ENCODE assay signal across 22 mouse cellular contexts in genomic region chr13:103976181-103976724, GRCm38 (mm10). TPM values are rescaled to one million over a fixed set of nuclear protein-coding genes. Genes with fewer than 3 reads are reported as not detected.
A peak's percentile ranks its signal among the peaks of the same experiment; 100 is the strongest.
DNase-seq lines count a peak whose midpoint lies in the region; ATAC-seq and TF ChIP-seq lines count a peak whose summit lies in the region.
"Had no signal": no experiment of that assay in that cellular context is flagged by ENCODE, and none has a peak within 500 bp of the region (broad histone marks: within the 10 kb centered on the region; RNA-seq: fewer than 3 reads in every experiment).

No protein-coding gene starts in this region.

- no peak for TF ChIP-seq POLR2A in kidney, adult 2 months (IDR thresholded peaks at IDR 0.05; ENCODE audit: low read depth, low read length)
- no peak for TF ChIP-seq POLR2A in lung, adult 2 months (IDR thresholded peaks at IDR 0.05; ENCODE audit: borderline replicate concordance, extremely low read depth, low read depth, low read length)

- H3K4me3 ChIP-seq in kidney, adult 2 months (ENCODE audit: insufficient read depth, low read depth, low read length): no peak overlapping the region
- no peak overlapping the region for H3K4me3 ChIP-seq in lung, adult 2 months (replicated peaks; ENCODE audit: extremely low read depth, low read depth, low read length)
- no peak overlapping the region for H3K4me3 ChIP-seq in intestine, embryonic 16.5 days (ENCODE audit: low read length)
- H3K4me3 ChIP-seq in stomach, postnatal 0 days (ENCODE audit: low read depth, low read length): no peak overlapping the region
- H3K4me3 ChIP-seq: neural tube, embryonic 12.5 days had no signal

- no peak for TF ChIP-seq EP300 in stomach, postnatal 0 days (optimal IDR thresholded peaks at IDR 0.05)

- no peaks in the 10 kb centered on the region for H3K36me3 ChIP-seq in kidney, adult 2 months (ENCODE audit: control insufficient read depth, insufficient read depth, low read length)
- no peaks in the 10 kb centered on the region for H3K36me3 ChIP-seq in intestine, embryonic 16.5 days (ENCODE audit: control insufficient read depth, insufficient read depth, low read length)
- H3K36me3 ChIP-seq in stomach, postnatal 0 days (ENCODE audit: control insufficient read depth, insufficient read depth, low read length): no peaks in the 10 kb centered on the region
- H3K36me3 ChIP-seq: G1E; neural tube, embryonic 12.5 days had no signal

- DNase-seq in kidney, adult 18-20 months: peak; percentile 6
- no peak for DNase-seq in kidney, adult 2 months
- DNase-seq in lung, postnatal 36 days: peak; percentile 43
- no peak for DNase-seq in lung, adult 2 months
- peak; percentile 40 for DNase-seq in stomach, postnatal 0 days (ENCODE audit: low spot score)
- no peak for DNase-seq in cerebellum, postnatal 10 days
- DNase-seq: adrenal gland, adult 8-10 months; cerebellum, adult 8-10 months; cerebellum, postnatal 36 days; layer of hippocampus, adult 9-11 months; liver; lung, postnatal 10 days had no signal

- peak; percentile 96 for ATAC-seq in intestine, embryonic 16.5 days
- ATAC-seq in stomach, postnatal 0 days (ENCODE audit: low FRiP score, low TSS enrichment): peak; percentile 73
- no peak for ATAC-seq in erythroid progenitor cell, adult 5-6 weeks (replicated peaks; ENCODE audit: low FRiP score, poor library complexity, severe bottlenecking)
- ATAC-seq: forebrain, embryonic 14.5 days; midbrain, embryonic 16.5 days had no signal

- no peaks in the 10 kb centered on the region for H3K9me3 ChIP-seq in intestine, embryonic 16.5 days (ENCODE audit: control insufficient read depth, low read length)
- no peaks in the 10 kb centered on the region for H3K9me3 ChIP-seq in stomach, postnatal 0 days (ENCODE audit: control insufficient read depth, low read length)
- H3K9me3 ChIP-seq: G1E; neural tube, embryonic 12.5 days had no signal

- no peak overlapping the region for H3K4me2 ChIP-seq in intestine, embryonic 16.5 days (ENCODE audit: low read depth, low read length)
- H3K4me2 ChIP-seq in stomach, postnatal 0 days (replicated peaks; ENCODE audit: low read depth): no peak overlapping the region
- H3K4me2 ChIP-seq: heart, embryonic 11.5 days; hindbrain, embryonic 14.5 days; midbrain, embryonic 11.5 days; neural tube, embryonic 12.5 days had no signal

- no peak for TF ChIP-seq CTCF in kidney, adult 2 months (conservative IDR thresholded peaks at IDR 0.05; ENCODE audit: insufficient read depth, insufficient read length, low read depth, low read length)
- no peak for TF ChIP-seq CTCF in lung, adult 2 months (IDR thresholded peaks at IDR 0.05; ENCODE audit: insufficient read depth, low read length)
- no peak for TF ChIP-seq CTCF in stomach, postnatal 0 days (IDR thresholded peaks at IDR 0.05; ENCODE audit: low read depth)

- H3K4me1 ChIP-seq in kidney, adult 2 months (ENCODE audit: control insufficient read depth, insufficient read depth, low read length): peaks cover 4% of the 10 kb centered on the region; the same call in 1 of the 2 replicates
- H3K4me1 ChIP-seq in lung, adult 2 months (ENCODE audit: control insufficient read depth, insufficient read depth, low read length): peaks cover 22% of the 10 kb centered on the region
- peaks cover 14% of the 10 kb centered on the region; the same call in 1 of the 2 replicates for H3K4me1 ChIP-seq in intestine, embryonic 16.5 days (ENCODE audit: control insufficient read depth, insufficient read depth, low read length)
- no peaks in the 10 kb centered on the region; the same call in 1 of the 2 replicates for H3K4me1 ChIP-seq in stomach, postnatal 0 days (replicated peaks; ENCODE audit: control insufficient read depth, insufficient read depth)
- H3K4me1 ChIP-seq: neural tube, embryonic 12.5 days had no signal

- no peak overlapping the region for H3K27ac ChIP-seq in kidney, adult 2 months (ENCODE audit: insufficient read depth, low read depth, low read length)
- H3K27ac ChIP-seq in intestine, embryonic 16.5 days (ENCODE audit: low read length): 0 out of 2 replicates have a peak overlapping the region, but pooled peaks have one; percentile 30
- H3K27ac ChIP-seq in stomach, postnatal 0 days (replicated peaks): 0 out of 2 replicates have a peak overlapping the region, but pooled peaks have one; percentile 24
- H3K27ac ChIP-seq: hindbrain, embryonic 14.5 days; kidney, postnatal 0 days; neural tube, embryonic 12.5 days had no signal

- H3K27me3 ChIP-seq in kidney, adult 2 months (replicated peaks; ENCODE audit: control insufficient read depth, insufficient read depth, low read length): no peaks in the 10 kb centered on the region
- no peaks in the 10 kb centered on the region for H3K27me3 ChIP-seq in intestine, embryonic 16.5 days (replicated peaks; ENCODE audit: control insufficient read depth, insufficient read depth, low read length)
- no peaks in the 10 kb centered on the region for H3K27me3 ChIP-seq in stomach, postnatal 0 days (ENCODE audit: control insufficient read depth, insufficient read depth, low read length)
- H3K27me3 ChIP-seq: neural tube, embryonic 12.5 days had no signal

- 76% methylated on average over 4 of the region's 4 CpGs for whole genome bisulfite sequencing in kidney, adult 2 months
- 72% methylated on average over 4 of the region's 4 CpGs for WGBS in lung, adult 2 months
- WGBS in intestine, embryonic 16.5 days: 55% methylated on average over 4 of the region's 4 CpGs
- 67% methylated on average over 4 of the region's 4 CpGs for WGBS in stomach, postnatal 0 days

- no peak overlapping the region for H3K9ac ChIP-seq in intestine, embryonic 16.5 days (ENCODE audit: low read depth, low read length)
- H3K9ac ChIP-seq in stomach, postnatal 0 days (ENCODE audit: low read length): no peak overlapping the region
- H3K9ac ChIP-seq: hindbrain, embryonic 14.5 days; neural tube, embryonic 12.5 days had no signal

RNA-seq across cellular contexts. Expression of gene Erbin, which starts 55.9 kb away (rescaled TPM):
- polyA plus RNA-seq in kidney, adult 2 months (2012; rRNA removed): 15.7 and 18.9 TPM in 2 replicates
- polyA plus RNA-seq in lung, adult 2 months (2012; rRNA removed): 10.2 and 17.4 TPM in 2 replicates
- 12.9 and 14.2 TPM in 2 replicates for polyA plus RNA-seq in intestine, embryonic 16.5 days (2015; fragmentation: Nextera tagmentation; extraction: Ambion mirVana)
- 15.7 and 16.1 TPM in 2 replicates for polyA plus RNA-seq in stomach, postnatal 0 days (2015; fragmentation: Nextera tagmentation; extraction: Ambion mirVana)
- total RNA-seq in erythroid progenitor cell, adult 5-6 weeks (2015; ENCODE audit: low replicate concordance): 47.4 and 47.6 TPM in 2 replicates
- 34.8 and 37.5 TPM in 2 replicates for total RNA-seq in erythroid progenitor cell, adult 5-6 weeks (2017; ENCODE audit: low replicate concordance)

Comparison
In these comparisons a context has a peak if more than half of its experiments do, and no peak if none do; other contexts are left out.
1. DNase-seq: peak in kidney, adult 18-20 months (single experiment), lung, postnatal 36 days (single experiment) and stomach, postnatal 0 days (single experiment); none in kidney, adult 2 months (single experiment), lung, adult 2 months (single experiment) and cerebellum, postnatal 10 days (0 of 2).